Comparison of ENCODE assay signal across 8 mouse cellular contexts in genomic region chr14:118437156-118437931, GRCm38 (mm10).
DNase-seq lines count a peak whose midpoint lies in the region; ATAC-seq and TF ChIP-seq lines count a peak whose summit lies in the region.

No protein-coding gene starts in this region.

- DNase-seq in cerebellum, adult 2 months: peak; percentile 6 to 29
- DNase-seq in cerebellum, adult 9-11 months: no peak
- peak; percentile 35 for DNase-seq in ES-E14 (ENCODE audit: low read depth, low spot score)
- peak; percentile 43 for DNase-seq in hindbrain, postnatal 0 days (ENCODE audit: low spot score)
- no peak for DNase-seq in thymus, postnatal 25 days

- H3K4me1 ChIP-seq in cerebellum, adult 2 months (ENCODE audit: control insufficient read depth, insufficient read depth, low read length): no peaks in the 10 kb centered on the region
- no peaks in the 10 kb centered on the region; a peak in 1 of 4 replicates for H3K4me1 ChIP-seq in ES-E14 (ENCODE audit: control insufficient read depth in 2 of 2, insufficient read depth in 2 of 2, low read length in 2 of 2, poor library complexity in 1 of 2)
- H3K4me1 ChIP-seq in forebrain, embryonic 13.5 days: peaks cover 21% of the 10 kb centered on the region
- no peaks in the 10 kb centered on the region; the same call in 1 of the 2 replicates for H3K4me1 ChIP-seq in hindbrain, postnatal 0 days (ENCODE audit: insufficient read depth, low read length)
- H3K4me1 ChIP-seq in small intestine, adult 2 months (ENCODE audit: control insufficient read depth, insufficient read depth, insufficient read length, low read length): peaks cover 4% of the 10 kb centered on the region; the same call in 1 of the 2 replicates

- WGBS in cerebellum, adult 2 months: 2% methylated on average over 36 of the region's 36 CpGs
- under 1% methylated on average over 36 of the region's 36 CpGs for whole genome bisulfite sequencing in forebrain, embryonic 13.5 days
- WGBS in hindbrain, postnatal 0 days: under 1% methylated on average over 36 of the region's 36 CpGs
- 3% methylated on average over 36 of the region's 36 CpGs for WGBS in small intestine, adult 2 months

- peak overlapping the region; percentile 90 for H3K4me2 ChIP-seq in forebrain, embryonic 13.5 days
- peak overlapping the region; percentile 63 for H3K4me2 ChIP-seq in hindbrain, postnatal 0 days (ENCODE audit: low read depth, low read length)

- in situ Hi-C loops in ES-E14 (cut with MboI; ENCODE audit: low sequenced_read_pairs in 2 of 2, unreplicated experiment in 2 of 2): no loop called here

- no peak overlapping the region for H3K27ac ChIP-seq in cerebellum, adult 2 months (ENCODE audit: insufficient read depth, low read length)
- no peak overlapping the region for H3K27ac ChIP-seq in ES-E14 (ENCODE audit: insufficient read depth, low read depth, low read length, poor library complexity, severe bottlenecking)
- no peak overlapping the region for H3K27ac ChIP-seq in forebrain, embryonic 13.5 days
- peak overlapping the region; percentile 49; the same call in 1 of the 2 replicates for H3K27ac ChIP-seq in hindbrain, postnatal 0 days
- H3K27ac ChIP-seq in small intestine, adult 2 months (ENCODE audit: insufficient read depth, low read depth, low read length): no peak overlapping the region

- no peak for TF ChIP-seq POLR2A in cerebellum, adult 2 months (IDR thresholded peaks at IDR 0.05; ENCODE audit: borderline replicate concordance, insufficient read depth, low read length)
- no peak for TF ChIP-seq POLR2A in small intestine, adult 2 months (IDR thresholded peaks at IDR 0.05; ENCODE audit: low read depth, low read length)

- peak overlapping the region; percentile 56 for H3K9ac ChIP-seq in ES-E14 (ENCODE audit: insufficient read depth, low read depth, low read length, poor library complexity, severe bottlenecking)
- H3K9ac ChIP-seq in forebrain, embryonic 13.5 days: peak overlapping the region; percentile 70
- H3K9ac ChIP-seq in hindbrain, postnatal 0 days (replicated peaks; ENCODE audit: low read length): peak overlapping the region; percentile 43

- TF ChIP-seq CTCF in cerebellum, adult 2 months (IDR thresholded peaks at IDR 0.05; ENCODE audit: borderline replicate concordance, insufficient read depth, low read depth, low read length): no peak
- no peak for TF ChIP-seq CTCF in hindbrain, postnatal 0 days (IDR thresholded peaks at IDR 0.05; ENCODE audit: low read depth)
- no peak for TF ChIP-seq CTCF in small intestine, adult 2 months (IDR thresholded peaks at IDR 0.05; ENCODE audit: extremely low read depth, insufficient read length, insufficient replicate concordance, low read depth, low read length)

- H3K4me3 ChIP-seq in cerebellum, adult 2 months (replicated peaks; ENCODE audit: insufficient read depth, low read depth, low read length): peak overlapping the region; percentile 1
- H3K4me3 ChIP-seq in ES-E14 (ENCODE audit: insufficient read depth in 1 of 2, low read depth in 1 of 2, low read length in 2 of 2, poor library complexity in 1 of 2, severe bottlenecking in 1 of 2): peak overlapping the region; percentile 62 to 73
- H3K4me3 ChIP-seq in forebrain, embryonic 13.5 days: peak overlapping the region; percentile 52
- H3K4me3 ChIP-seq in hindbrain, postnatal 0 days (ENCODE audit: low read length): peak overlapping the region; percentile 39
- peak overlapping the region; percentile 30; the same call in 1 of the 2 replicates for H3K4me3 ChIP-seq in small intestine, adult 2 months (ENCODE audit: low read depth, low read length)

- no peaks in the 10 kb centered on the region for H3K9me3 ChIP-seq in ES-E14 (ENCODE audit: control insufficient read depth, insufficient read depth, low read depth, low read length)
- no peaks in the 10 kb centered on the region for H3K9me3 ChIP-seq in forebrain, embryonic 13.5 days (replicated peaks)
- no peaks in the 10 kb centered on the region for H3K9me3 ChIP-seq in hindbrain, postnatal 0 days (ENCODE audit: low read length)

- H3K36me3 ChIP-seq in ES-E14 (ENCODE audit: control insufficient read depth, insufficient read depth, low read length, poor library complexity, severe bottlenecking): no peaks in the 10 kb centered on the region
- H3K36me3 ChIP-seq in forebrain, embryonic 13.5 days (ENCODE audit: poor library complexity, severe bottlenecking): no peaks in the 10 kb centered on the region
- H3K36me3 ChIP-seq in hindbrain, postnatal 0 days (ENCODE audit: insufficient read depth, low read length): no peaks in the 10 kb centered on the region
- H3K36me3 ChIP-seq in small intestine, adult 2 months (ENCODE audit: control insufficient read depth, insufficient read depth, low read length): no peaks in the 10 kb centered on the region

- peak; percentile 81 for ATAC-seq in forebrain, embryonic 13.5 days
- ATAC-seq in hindbrain, postnatal 0 days: peak; percentile 82
- peak; percentile 38 for ATAC-seq in megakaryocyte progenitor cell, adult 5-6 weeks (replicated peaks; ENCODE audit: poor library complexity)

- H3K27me3 ChIP-seq in cerebellum, adult 2 months (ENCODE audit: control insufficient read depth, insufficient read depth, low read length): peaks cover 3% of the 10 kb centered on the region; the same call in 1 of the 2 replicates
- H3K27me3 ChIP-seq in forebrain, embryonic 13.5 days: peaks cover 78% of the 10 kb centered on the region
- peaks cover 18% of the 10 kb centered on the region for H3K27me3 ChIP-seq in hindbrain, postnatal 0 days (ENCODE audit: insufficient read depth, low read length)
- H3K27me3 ChIP-seq in small intestine, adult 2 months (ENCODE audit: control insufficient read depth, insufficient read depth, low read length): peaks cover 20% of the 10 kb centered on the region

TF ChIP-seq in ES-E14, 5 proteins besides CTCF, POLR2A, EP300 and RAD21:
- TF ChIP-seq MAFK (IDR thresholded peaks at IDR 0.05; ENCODE audit: insufficient read depth, low read depth, low read length) (no peak), HCFC1 (IDR thresholded peaks at IDR 0.05; ENCODE audit: borderline replicate concordance, insufficient read depth, low read length) (no peak), ZC3H11A (IDR thresholded peaks at IDR 0.05; ENCODE audit: borderline replicate concordance, low read depth, low read length) (no peak), CHD2 (IDR thresholded peaks at IDR 0.05; ENCODE audit: low read depth, low read length) (no peak), ZNF384 (IDR thresholded peaks at IDR 0.05; ENCODE audit: low read depth, low read length) (no peak)

Comparison
In these comparisons a context has a peak if more than half of its experiments do, and no peak if none do; other contexts are left out.
1. DNase-seq: peak in cerebellum, adult 2 months (2 of 2), ES-E14 (single experiment) and hindbrain, postnatal 0 days (single experiment); none in cerebellum, adult 9-11 months (single experiment) and thymus, postnatal 25 days (single experiment).
2. H3K4me3 ChIP-seq: peak in every context shown above with its lines; median percentile 68 in ES-E14; 52 in forebrain, embryonic 13.5 days; 39 in hindbrain, postnatal 0 days; 30 in small intestine, adult 2 months; 1 in cerebellum, adult 2 months.
3. Peak in every context shown above with its lines, with median percentiles within 50 percentile points of each other: H3K9ac ChIP-seq and ATAC-seq.